Mouse (Mus musculus) liver, embryonic 15.5 days (tissue): ENCODE measurements around the gene Snrk. TPM values are rescaled to one million over a fixed set of nuclear protein-coding genes. Genes with fewer than 3 reads are reported as not detected.

ENCODE experiments used
- ATAC-seq: fragments of 200-750 bp; cut with Nextera tagmentation; 2 replicates; pipeline ENCODE4 v1.8.0; 2017; ENCODE audit warnings: moderate number of reproducible peaks, mild to moderate bottlenecking, moderate library complexity; ENCODE audit not compliant: insufficient read depth
- H3K27ac ChIP-seq: fragments of 300-500 bp; sonication (generic); replicated peaks from 2 replicates; pipeline ENCODE4 v1.5.1; 2015; ENCODE audit warnings: mild to moderate bottlenecking, inconsistent platforms
- H3K27me3 ChIP-seq: fragments of 300-500 bp; sonication (generic); 2 replicates; pipeline ENCODE4 v1.6.1; 2015; ENCODE audit warnings: mild to moderate bottlenecking, inconsistent platforms
- H3K36me3 ChIP-seq: fragments of 300-500 bp; sonication (generic); replicated peaks from 2 replicates; pipeline ENCODE4 v1.6.1; 2015; ENCODE audit warnings: moderate library complexity, mild to moderate bottlenecking, inconsistent platforms
- H3K4me1 ChIP-seq: fragments of 300-500 bp; sonication (generic); replicated peaks from 2 replicates; pipeline ENCODE4 v1.6.1; 2015; ENCODE audit warnings: inconsistent platforms
- H3K4me2 ChIP-seq: fragments of 300-500 bp; sonication (generic); 2 replicates; pipeline ENCODE4 v1.6.1; 2015; ENCODE audit warnings: moderate library complexity, mild to moderate bottlenecking, inconsistent platforms
- H3K4me3 ChIP-seq: fragments of 300-500 bp; sonication (generic); replicated peaks from 2 replicates; pipeline ENCODE4 v1.5.1; 2015; ENCODE audit warnings: mild to moderate bottlenecking, inconsistent platforms
- H3K9ac ChIP-seq: fragments of 300-500 bp; sonication (generic); 2 replicates; pipeline ENCODE4 v1.6.1; 2015; ENCODE audit warnings: moderate library complexity, mild to moderate bottlenecking, inconsistent platforms
- H3K9me3 ChIP-seq: fragments of 300-500 bp; sonication (generic); replicated peaks from 2 replicates; pipeline ENCODE4 v1.6.1; 2016; ENCODE audit warnings: inconsistent platforms
- WGBS: fragments of 180-500 bp; shearing (Covaris S2); methylation state at CpG from one replicate; pipeline ENCODE4 v1.1.7; 2015; ENCODE audit warnings: mixed read lengths; ENCODE audit not compliant: insufficient replicate concordance; 5-methylcytosine and 5-hydroxymethylcytosine counted together
- polyA plus RNA-seq: library from polyadenylated mRNA; unstranded; fragments of >200 nt; fragmentation: Nextera tagmentation; extraction: Ambion mirVana; gene quantifications from 2 replicates; pipeline ENCODE4 v1.2.1, GENCODE M21; 2015

Snrk gene
- polyA plus RNA-seq, 1 experiment from 2014 or later: 18.4 TPM

GRCm38 (mm10) chr9:122087086-122087485, 30.0 kb upstream of the Snrk start:
- Histone ChIP-seq H3K9me3 (no peaks in the 10 kb centered on the region), H3K36me3 (no peaks in the 10 kb centered on the region), H3K27ac (no peak overlapping the region), H3K4me1 (peaks cover 5% of the 10 kb centered on the region; the same call in 1 of the 2 replicates), H3K4me2 (no peak overlapping the region), H3K4me3 (no peak overlapping the region), H3K9ac (no peak overlapping the region), H3K27me3 (no peaks in the 10 kb centered on the region)
- ATAC-seq: no peak
- WGBS: 73% methylated on average over 6 of the region's 6 CpGs

GRCm38 (mm10) chr9:122091171-122091570, 25.9 kb upstream of the Snrk start:
- Histone ChIP-seq H3K27ac (no peak overlapping the region), H3K9ac (no peak overlapping the region), H3K9me3 (no peaks in the 10 kb centered on the region), H3K4me1 (no peaks in the 10 kb centered on the region), H3K27me3 (no peaks in the 10 kb centered on the region), H3K4me3 (no peak overlapping the region), H3K4me2 (no peak overlapping the region), H3K36me3 (no peaks in the 10 kb centered on the region)
- 52% methylated on average over 7 of the region's 7 CpGs for WGBS
- ATAC-seq: no peak

GRCm38 (mm10) chr9:122091782-122092228, 25.3 kb upstream of the Snrk start:
- no peak for ATAC-seq
- Histone ChIP-seq H3K9me3 (no peaks in the 10 kb centered on the region), H3K36me3 (no peaks in the 10 kb centered on the region), H3K27ac (no peak overlapping the region), H3K4me2 (no peak overlapping the region), H3K4me1 (no peaks in the 10 kb centered on the region), H3K4me3 (no peak overlapping the region), H3K9ac (no peak overlapping the region), H3K27me3 (no peaks in the 10 kb centered on the region)
- WGBS: 31% methylated on average over 5 of the region's 5 CpGs

GRCm38 (mm10) chr9:122094171-122094570, 22.9 kb upstream of the Snrk start:
- no peak overlapping the region for H3K4me3 ChIP-seq
- no peak for ATAC-seq
- H3K27me3 ChIP-seq: no peaks in the 10 kb centered on the region
- no peak overlapping the region for H3K4me2 ChIP-seq
- H3K27ac ChIP-seq: no peak overlapping the region
- 52% methylated on average over 1 of the region's 1 CpGs for WGBS
- no peaks in the 10 kb centered on the region for H3K9me3 ChIP-seq
- no peaks in the 10 kb centered on the region for H3K36me3 ChIP-seq
- H3K9ac ChIP-seq: no peak overlapping the region
- peaks cover 8% of the 10 kb centered on the region; the same call in 1 of the 2 replicates for H3K4me1 ChIP-seq

GRCm38 (mm10) chr9:122096822-122097511, 20.1 kb upstream of the Snrk start:
- Histone ChIP-seq H3K36me3 (no peaks in the 10 kb centered on the region), H3K4me3 (no peak overlapping the region), H3K27ac (no peak overlapping the region), H3K4me1 (peaks cover 24% of the 10 kb centered on the region), H3K27me3 (no peaks in the 10 kb centered on the region), H3K9ac (no peak overlapping the region), H3K9me3 (no peaks in the 10 kb centered on the region), H3K4me2 (no peak overlapping the region)
- 49% methylated on average over 5 of the region's 5 CpGs for WGBS
- no peak for ATAC-seq

- Histone ChIP-seq H3K4me2 (no peak overlapping the region), H3K4me1 (peaks cover 24% of the 10 kb centered on the region), H3K36me3 (no peaks in the 10 kb centered on the region), H3K9me3 (no peaks in the 10 kb centered on the region), H3K9ac (no peak overlapping the region), H3K27ac (no peak overlapping the region), H3K4me3 (no peak overlapping the region), H3K27me3 (no peaks in the 10 kb centered on the region)
- WGBS: 42% methylated on average over 6 of the region's 6 CpGs
- no peak for ATAC-seq
Measured at GRCm38 (mm10) chr9:122097535-122097934, 19.5 kb upstream of the Snrk start.

- H3K9me3 ChIP-seq: no peaks in the 10 kb centered on the region
- H3K4me2 ChIP-seq: no peak overlapping the region
- ATAC-seq: no peak
- no peaks in the 10 kb centered on the region for H3K36me3 ChIP-seq
- H3K27me3 ChIP-seq: no peaks in the 10 kb centered on the region; the same call in 1 of the 2 replicates
- no peak overlapping the region for H3K4me3 ChIP-seq
- H3K4me1 ChIP-seq: peaks cover 40% of the 10 kb centered on the region
- no peak overlapping the region for H3K9ac ChIP-seq
- no peak overlapping the region for H3K27ac ChIP-seq
Measured at GRCm38 (mm10) chr9:122100584-122101127, 16.4 kb upstream of the Snrk start.

GRCm38 (mm10) chr9:122101196-122101595, 15.9 kb upstream of the Snrk start:
- H3K27me3 ChIP-seq: no peaks in the 10 kb centered on the region; the same call in 1 of the 2 replicates
- H3K4me3 ChIP-seq: no peak overlapping the region
- H3K9me3 ChIP-seq: no peaks in the 10 kb centered on the region
- ATAC-seq: no peak
- H3K4me1 ChIP-seq: peaks cover 40% of the 10 kb centered on the region
- H3K4me2 ChIP-seq: no peak overlapping the region
- H3K9ac ChIP-seq: no peak overlapping the region
- WGBS: 49% methylated on average over 4 of the region's 4 CpGs
- no peaks in the 10 kb centered on the region for H3K36me3 ChIP-seq
- no peak overlapping the region for H3K27ac ChIP-seq

GRCm38 (mm10) chr9:122103550-122104284, 13.3 kb upstream of the Snrk start:
- Histone ChIP-seq H3K27me3 (peaks cover 4% of the 10 kb centered on the region; the same call in 1 of the 2 replicates), H3K4me1 (peaks cover 32% of the 10 kb centered on the region), H3K4me2 (peak overlapping the region; percentile 27), H3K9me3 (no peaks in the 10 kb centered on the region), H3K27ac (peak overlapping the region; percentile 81), H3K36me3 (no peaks in the 10 kb centered on the region), H3K9ac (no peak overlapping the region), H3K4me3 (no peak overlapping the region)
- WGBS: 20% methylated on average over 9 of the region's 9 CpGs
- ATAC-seq: peak; percentile 92

- Histone ChIP-seq H3K4me3 (no peak overlapping the region), H3K4me2 (peak overlapping the region; percentile 13; the same call in 1 of the 2 replicates), H3K36me3 (no peaks in the 10 kb centered on the region), H3K27me3 (peaks cover 4% of the 10 kb centered on the region; the same call in 1 of the 2 replicates), H3K27ac (peak overlapping the region; percentile 73), H3K4me1 (peaks cover 32% of the 10 kb centered on the region), H3K9ac (no peak overlapping the region), H3K9me3 (no peaks in the 10 kb centered on the region)
- WGBS: 49% methylated on average over 7 of the region's 7 CpGs
- ATAC-seq: peak; percentile 33; the same call in 1 of the 2 replicates
Measured at GRCm38 (mm10) chr9:122104285-122104829, 12.7 kb upstream of the Snrk start.
